Mouse (Mus musculus) midbrain, embryonic 12.5 days (tissue): ENCODE measurements around the gene Gfm2. TPM values are rescaled to one million over a fixed set of nuclear protein-coding genes. Genes with fewer than 3 reads are reported as not detected.

Experiments
- ATAC-seq: fragments of 200-750 bp; cut with Nextera tagmentation; 2 replicates; pipeline ENCODE4 v1.8.0; 2017; ENCODE audit warnings: low read depth, moderate TSS enrichment, moderate library complexity; ENCODE audit not compliant: low FRiP score
- H3K27ac ChIP-seq: fragments of 300-500 bp; sonication (generic); replicated peaks from 2 replicates; pipeline ENCODE4 v1.5.1; 2016; ENCODE audit warnings: mild to moderate bottlenecking
- H3K27me3 ChIP-seq: fragments of 300-500 bp; sonication (generic); 2 replicates; pipeline ENCODE4 v1.6.1; 2016; ENCODE audit warnings: mild to moderate bottlenecking
- H3K36me3 ChIP-seq: fragments of 300-500 bp; sonication (generic); 2 replicates; pipeline ENCODE4 v1.6.1; 2016
- H3K4me1 ChIP-seq: fragments of 300-500 bp; sonication (generic); 2 replicates; pipeline ENCODE4 v1.6.1; 2016
- H3K4me2 ChIP-seq: fragments of 300-500 bp; sonication (generic); replicated peaks from 2 replicates; pipeline ENCODE4 v1.6.1; 2016; ENCODE audit warnings: mild to moderate bottlenecking, moderate library complexity
- H3K4me3 ChIP-seq: fragments of 300-500 bp; sonication (generic); 2 replicates; pipeline ENCODE4 v1.5.1; 2016; ENCODE audit warnings: mild to moderate bottlenecking
- H3K9ac ChIP-seq: fragments of 300-500 bp; sonication (generic); replicated peaks from 2 replicates; pipeline ENCODE4 v1.6.1; 2016; ENCODE audit warnings: mild to moderate bottlenecking, moderate library complexity
- H3K9me3 ChIP-seq: fragments of 300-500 bp; sonication (generic); 2 replicates; pipeline ENCODE4 v1.6.1; 2016; ENCODE audit warnings: mild to moderate bottlenecking
- WGBS: fragments of 180-500 bp; shearing (Covaris S2); methylation state at CpG from one replicate; pipeline ENCODE4 v1.1.7; 2016; 5-methylcytosine and 5-hydroxymethylcytosine counted together
- polyA plus RNA-seq: library from polyadenylated mRNA; unstranded; fragments of >200 nt; fragmentation: Nextera tagmentation; extraction: Ambion mirVana; gene quantifications from 2 replicates; pipeline ENCODE4 v1.2.1, GENCODE M21; 2016

Gfm2 gene
- polyA plus RNA-seq, 1 experiment from 2014 or later: 35.7 TPM

DNA sequence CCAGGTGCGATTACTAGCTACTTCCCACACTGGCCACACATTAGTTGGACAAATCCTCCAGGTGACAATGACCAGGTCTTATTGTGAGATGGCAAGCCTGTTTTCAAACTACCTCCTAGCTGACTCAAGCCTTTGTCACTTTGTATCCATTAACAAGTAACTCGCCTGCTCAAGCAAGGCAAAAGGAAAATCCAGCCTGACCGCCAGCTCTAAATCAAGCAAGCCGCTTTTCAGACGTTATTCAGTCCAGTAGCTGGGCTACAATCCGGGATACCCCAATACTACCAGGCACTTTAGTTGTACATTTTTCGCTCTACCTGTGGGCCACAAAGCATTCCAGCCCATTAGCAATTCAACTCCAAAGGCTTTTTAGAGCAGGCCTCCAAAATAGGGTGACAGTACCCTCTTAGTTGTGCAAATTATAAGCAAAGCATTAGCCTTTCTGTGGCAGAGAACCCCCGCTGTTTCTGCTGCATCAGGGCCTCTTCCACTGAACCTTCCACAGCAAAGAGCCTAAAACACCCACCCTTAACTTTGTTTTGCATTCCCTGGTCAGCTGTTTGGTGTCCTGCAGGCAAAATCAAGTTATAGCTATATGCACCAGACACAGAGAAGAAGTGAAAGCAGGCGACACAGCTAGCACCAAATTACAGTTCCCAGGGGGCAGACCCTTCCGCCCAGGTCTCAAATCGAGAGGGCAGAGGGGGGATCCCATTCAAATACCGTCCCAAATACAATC, 58.6 kb downstream of the Gfm2 start:
- Histone ChIP-seq H3K4me1 (0 out of 2 replicates have a peak, but pooled peaks cover 3% of the 10 kb centered on the region), H3K27ac (no peak overlapping the region), H3K4me2 (no peak overlapping the region), H3K27me3 (peaks cover 5% of the 10 kb centered on the region; the same call in 1 of the 2 replicates), H3K9me3 (no peaks in the 10 kb centered on the region), H3K4me3 (no peak overlapping the region), H3K36me3 (no peaks in the 10 kb centered on the region), H3K9ac (no peak overlapping the region)
- ATAC-seq: no peak
- 58% methylated on average over 12 of the region's 12 CpGs for WGBS

GRCm38 (mm10) chr13:97196925-97197218, 59.1 kb downstream of the Gfm2 start:
- Histone ChIP-seq H3K36me3 (no peaks in the 10 kb centered on the region), H3K4me1 (0 out of 2 replicates have a peak, but pooled peaks cover 3% of the 10 kb centered on the region), H3K9ac (no peak overlapping the region), H3K27me3 (peaks cover 5% of the 10 kb centered on the region; the same call in 1 of the 2 replicates), H3K27ac (no peak overlapping the region), H3K4me2 (no peak overlapping the region), H3K4me3 (no peak overlapping the region), H3K9me3 (no peaks in the 10 kb centered on the region)
- WGBS: 91% methylated on average over 2 of the region's 2 CpGs
- ATAC-seq: no peak

- Histone ChIP-seq H3K4me1 (0 out of 2 replicates have a peak, but pooled peaks cover 3% of the 10 kb centered on the region), H3K27ac (no peak within 1 kb of the TSS), H3K9ac (peak within 1 kb of the TSS; percentile 72), H3K4me3 (peak within 1 kb of the TSS; percentile 56), H3K27me3 (peaks cover 5% of the 10 kb centered on the region; the same call in 1 of the 2 replicates), H3K36me3 (no peaks in the 10 kb centered on the region), H3K9me3 (no peaks in the 10 kb centered on the region), H3K4me2 (peak within 1 kb of the TSS; percentile 89)
- WGBS: under 1% methylated on average over 45 of the region's 45 CpGs
- peak; percentile 91 for ATAC-seq
Measured at GRCm38 (mm10) chr13:97197932-97198562, 60.3 kb downstream of the Gfm2 start, which contains the start of gene Hexb. Gene Hexb, minus strand, starts transcription at chr13:97198357.

DNA sequence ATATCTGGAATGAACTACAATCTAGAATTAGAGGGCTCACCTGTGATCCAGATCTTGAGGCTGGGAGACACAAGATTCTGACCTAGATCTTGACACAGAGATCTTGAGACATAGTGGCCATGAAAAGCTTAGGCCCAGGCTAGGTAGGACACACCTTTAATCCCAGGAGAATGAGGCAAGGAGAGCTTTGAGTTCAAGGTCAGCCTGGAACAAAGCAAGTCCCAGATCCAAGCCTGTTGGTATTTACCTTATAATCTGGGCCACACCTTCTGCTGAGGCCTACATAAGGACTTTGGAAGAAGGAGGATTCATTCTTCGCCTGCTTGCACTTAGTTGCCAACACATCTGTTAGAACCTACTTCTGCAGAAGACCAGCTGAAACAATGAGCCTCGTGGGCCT, 61.4 kb downstream of the Gfm2 start:
- Histone ChIP-seq H3K9ac (no peak overlapping the region), H3K9me3 (no peaks in the 10 kb centered on the region), H3K4me1 (0 out of 2 replicates have a peak, but pooled peaks cover 3% of the 10 kb centered on the region), H3K36me3 (no peaks in the 10 kb centered on the region), H3K27me3 (peaks cover 5% of the 10 kb centered on the region; the same call in 1 of the 2 replicates), H3K27ac (no peak overlapping the region), H3K4me3 (no peak overlapping the region), H3K4me2 (no peak overlapping the region)
- no peak for ATAC-seq
- WGBS: 89% methylated on average over 2 of the region's 2 CpGs

DNA sequence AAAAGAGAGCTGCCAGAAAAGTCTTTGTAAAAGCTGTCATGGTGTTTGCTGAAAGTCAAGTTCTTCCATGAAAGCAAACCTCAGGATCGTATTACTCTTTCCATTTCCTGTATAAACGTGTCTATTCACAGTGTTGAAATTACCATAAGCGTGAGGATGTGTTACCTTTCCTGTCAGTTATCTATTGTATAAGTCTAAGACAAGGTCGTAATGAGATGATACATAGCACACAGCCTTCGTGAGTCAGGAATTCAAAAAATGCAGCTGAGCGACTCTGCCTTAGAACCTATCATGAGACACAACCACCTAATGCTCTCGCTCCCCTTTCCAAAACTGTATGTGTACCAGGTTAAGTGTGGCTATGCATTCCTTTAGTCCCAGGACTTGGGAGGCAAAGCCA, 63.3 kb downstream of the Gfm2 start:
- Histone ChIP-seq H3K4me2 (no peak overlapping the region), H3K4me1 (0 out of 2 replicates have a peak, but pooled peaks cover 9% of the 10 kb centered on the region), H3K27ac (no peak overlapping the region), H3K9me3 (no peaks in the 10 kb centered on the region), H3K27me3 (peaks cover 5% of the 10 kb centered on the region; the same call in 1 of the 2 replicates), H3K9ac (no peak overlapping the region), H3K36me3 (no peaks in the 10 kb centered on the region), H3K4me3 (no peak overlapping the region)
- ATAC-seq: no peak
- WGBS: 84% methylated on average over 7 of the region's 7 CpGs

- Histone ChIP-seq H3K4me1 (0 out of 2 replicates have a peak, but pooled peaks cover 9% of the 10 kb centered on the region), H3K36me3 (no peaks in the 10 kb centered on the region), H3K4me2 (no peak overlapping the region), H3K27me3 (peaks cover 3% of the 10 kb centered on the region; the same call in 1 of the 2 replicates), H3K9me3 (no peaks in the 10 kb centered on the region), H3K9ac (no peak overlapping the region), H3K27ac (no peak overlapping the region), H3K4me3 (no peak overlapping the region)
- 84% methylated on average over 4 of the region's 4 CpGs for WGBS
- ATAC-seq: no peak
Measured at GRCm38 (mm10) chr13:97201896-97202295, 64.2 kb downstream of the Gfm2 start.

DNA sequence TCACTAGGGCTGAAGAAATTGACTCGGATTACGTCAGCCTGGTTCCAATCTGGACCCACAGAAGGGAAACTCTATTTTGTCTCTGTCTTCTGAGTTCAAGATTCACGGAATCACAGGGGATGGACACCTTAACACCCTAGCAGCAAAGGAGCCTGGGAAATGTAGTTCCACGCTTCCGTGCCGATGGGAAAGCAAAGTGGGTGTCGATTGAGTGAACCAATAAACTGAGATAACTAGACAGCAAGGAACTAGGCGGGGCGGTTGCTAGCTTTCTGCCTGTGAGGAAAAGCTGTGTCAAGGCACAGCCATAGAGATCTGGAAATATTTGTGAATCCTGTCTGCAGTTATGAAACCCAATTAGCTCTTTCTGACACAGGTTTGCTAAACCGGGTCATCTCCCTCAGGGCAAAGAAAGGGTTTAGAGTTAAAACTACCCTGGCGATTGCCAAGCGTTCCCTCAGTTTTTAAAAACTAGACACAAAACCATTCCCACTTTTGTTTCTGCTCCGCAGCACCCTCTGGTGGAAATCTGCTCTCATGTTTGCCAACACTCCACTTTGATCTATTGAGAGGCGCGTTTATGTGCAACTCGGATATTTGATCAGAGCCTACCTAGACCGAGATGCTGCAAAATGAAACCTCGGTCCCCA, 67.4 kb downstream of the Gfm2 start:
- Histone ChIP-seq H3K9ac (no peak overlapping the region), H3K4me1 (0 out of 2 replicates have a peak, but pooled peaks cover 6% of the 10 kb centered on the region), H3K27me3 (no peaks in the 10 kb centered on the region), H3K36me3 (no peaks in the 10 kb centered on the region), H3K9me3 (no peaks in the 10 kb centered on the region), H3K4me3 (peak overlapping the region; percentile 37), H3K27ac (0 out of 2 replicates have a peak overlapping the region, but pooled peaks have one; percentile 39), H3K4me2 (peak overlapping the region; percentile 61)
- ATAC-seq: peak; percentile 58; the same call in 1 of the 2 replicates
- WGBS: 14% methylated on average over 18 of the region's 18 CpGs

DNA sequence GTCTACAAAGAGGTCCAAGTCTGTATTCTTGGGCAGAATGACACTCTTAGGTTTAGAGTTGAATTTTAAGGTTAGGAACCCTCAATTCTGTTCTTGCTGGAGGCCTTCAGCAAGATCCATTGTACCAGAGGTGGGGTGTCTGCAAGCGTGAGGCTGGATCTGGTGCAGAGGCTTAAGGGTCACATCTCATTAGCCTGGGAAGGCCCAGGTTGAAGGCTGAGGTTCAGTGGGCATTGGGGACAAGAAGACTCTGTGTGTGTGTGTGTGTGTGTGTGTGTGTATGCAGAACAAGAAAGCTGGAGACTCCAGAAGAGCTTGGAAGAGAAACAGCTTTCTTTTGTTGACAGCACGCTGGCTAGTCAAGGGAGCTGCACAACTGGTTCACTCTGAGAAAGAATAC, 68.3 kb downstream of the Gfm2 start:
- Histone ChIP-seq H3K4me1 (0 out of 2 replicates have a peak, but pooled peaks cover 6% of the 10 kb centered on the region), H3K4me3 (no peak overlapping the region), H3K9me3 (no peaks in the 10 kb centered on the region), H3K36me3 (no peaks in the 10 kb centered on the region), H3K9ac (no peak overlapping the region), H3K4me2 (no peak overlapping the region), H3K27me3 (no peaks in the 10 kb centered on the region), H3K27ac (no peak overlapping the region)
- no peak for ATAC-seq
- WGBS: 87% methylated on average over 2 of the region's 2 CpGs

DNA sequence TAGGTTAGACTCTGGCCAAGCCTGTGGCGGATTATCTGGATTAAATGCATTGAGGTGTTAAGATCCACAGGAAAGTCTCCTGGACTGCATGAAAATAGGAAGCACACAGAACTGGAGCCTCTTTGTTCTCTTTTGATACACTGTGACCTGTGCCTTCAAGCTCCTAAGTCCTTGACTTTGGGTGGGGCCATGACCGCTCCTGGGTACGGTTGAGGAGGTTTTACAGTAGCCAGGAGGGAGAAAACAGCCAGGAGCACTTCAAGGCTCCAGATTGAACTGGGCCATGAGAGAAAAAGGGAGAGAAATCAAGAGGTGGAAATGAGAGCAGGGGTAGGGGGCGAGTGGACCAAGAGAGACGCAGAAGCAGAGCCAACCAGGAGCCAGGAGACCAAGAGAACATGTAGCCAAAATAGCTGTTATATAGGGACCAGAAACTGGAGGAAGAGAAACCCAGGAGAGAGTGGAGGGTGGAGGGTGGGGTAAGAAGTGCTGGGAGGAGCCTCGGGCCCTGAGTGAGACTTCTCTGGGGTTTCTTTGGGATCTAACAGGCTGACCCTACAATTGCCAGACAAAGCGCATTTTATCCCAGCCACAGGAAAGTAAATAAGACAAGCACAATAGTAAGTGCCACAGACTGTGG, 69.9 kb downstream of the Gfm2 start:
- Histone ChIP-seq H3K9ac (no peak overlapping the region), H3K4me2 (no peak overlapping the region), H3K36me3 (no peaks in the 10 kb centered on the region), H3K27ac (no peak overlapping the region), H3K4me3 (no peak overlapping the region), H3K4me1 (0 out of 2 replicates have a peak, but pooled peaks cover 6% of the 10 kb centered on the region), H3K27me3 (no peaks in the 10 kb centered on the region), H3K9me3 (no peaks in the 10 kb centered on the region)
- 77% methylated on average over 7 of the region's 7 CpGs for WGBS
- ATAC-seq: no peak

DNA sequence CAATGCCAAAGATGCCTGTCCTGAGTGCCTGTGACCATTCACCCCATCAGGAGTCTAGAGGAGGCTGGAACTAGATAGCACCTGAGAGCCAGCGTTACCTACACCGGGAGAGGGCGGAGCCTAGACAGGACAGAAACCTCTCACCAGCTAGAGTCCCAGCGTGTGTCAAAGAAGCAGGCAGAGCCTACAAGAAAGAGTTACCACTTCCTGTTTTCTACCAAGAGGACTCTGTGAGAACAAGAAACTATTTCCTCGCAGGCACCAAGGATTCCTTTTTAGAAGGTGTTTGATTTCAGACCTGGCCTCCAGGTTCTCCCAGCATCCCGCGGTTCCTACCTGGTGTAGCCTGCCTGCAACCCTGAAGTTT, 70.4 kb downstream of the Gfm2 start:
- Histone ChIP-seq H3K36me3 (no peaks in the 10 kb centered on the region), H3K4me1 (0 out of 2 replicates have a peak, but pooled peaks cover 6% of the 10 kb centered on the region), H3K4me2 (no peak overlapping the region), H3K27ac (no peak overlapping the region), H3K9ac (no peak overlapping the region), H3K4me3 (no peak overlapping the region), H3K27me3 (no peaks in the 10 kb centered on the region), H3K9me3 (no peaks in the 10 kb centered on the region)
- WGBS: 67% methylated on average over 7 of the region's 7 CpGs
- no peak for ATAC-seq

DNA sequence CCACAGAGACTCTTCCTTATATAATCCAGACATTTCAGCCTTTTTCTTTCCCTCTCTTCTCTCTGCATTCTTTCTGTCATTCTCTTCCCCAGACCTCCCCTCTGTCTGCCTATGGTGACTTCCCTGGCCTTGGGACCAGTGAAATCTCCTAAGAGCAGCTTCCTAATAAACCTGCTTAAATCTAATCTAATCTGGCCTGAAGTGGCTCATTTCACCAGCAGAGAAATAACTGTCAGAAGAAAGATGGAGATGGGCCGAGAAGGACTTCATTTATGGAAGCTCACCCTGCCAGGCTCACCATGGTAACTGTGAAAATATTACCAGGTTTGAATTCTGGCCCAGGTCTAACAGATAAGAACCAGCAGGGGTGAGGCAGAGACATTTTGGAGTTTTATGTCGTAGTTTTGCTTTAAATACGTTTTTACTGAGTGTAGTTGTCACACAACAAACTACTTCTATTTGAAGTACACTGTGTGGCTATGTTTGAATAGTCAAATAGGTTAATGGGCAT, 70.8 kb downstream of the Gfm2 start:
- Histone ChIP-seq H3K4me2 (no peak overlapping the region), H3K4me3 (no peak overlapping the region), H3K9me3 (no peaks in the 10 kb centered on the region), H3K27ac (no peak overlapping the region), H3K9ac (no peak overlapping the region), H3K27me3 (no peaks in the 10 kb centered on the region), H3K4me1 (0 out of 2 replicates have a peak, but pooled peaks cover 6% of the 10 kb centered on the region), H3K36me3 (no peaks in the 10 kb centered on the region)
- no peak for ATAC-seq
- 80% methylated on average over 3 of the region's 3 CpGs for WGBS
